Comparison of ENCODE assay signal across 14 mouse cellular contexts in the genomic region with DNA sequence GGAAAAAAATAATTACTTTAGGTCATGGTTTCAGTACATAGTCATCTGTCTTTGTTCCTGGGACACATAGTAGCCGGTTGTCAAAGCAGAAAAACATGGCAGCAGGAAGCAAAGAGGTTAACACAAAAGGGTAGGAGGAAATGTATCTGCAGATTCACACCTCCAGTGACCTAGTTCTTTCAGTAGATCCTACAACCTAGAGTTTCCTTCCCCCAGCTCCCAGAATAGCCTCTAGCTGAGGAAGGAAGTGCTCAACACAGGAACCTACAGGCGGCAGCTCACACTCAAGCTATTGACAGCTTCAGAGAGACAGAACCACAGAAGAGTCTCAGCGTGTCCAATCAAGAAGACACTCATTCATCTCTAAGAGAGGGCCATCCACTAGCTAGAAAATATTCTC. TPM values are rescaled to one million over a fixed set of nuclear protein-coding genes. Genes with fewer than 3 reads are reported as not detected.
A peak's percentile ranks its signal among the peaks of the same experiment; 100 is the strongest.
DNase-seq lines count a peak whose midpoint lies in the region; TF ChIP-seq lines count a peak whose summit lies in the region.
"Had no signal": no experiment of that assay in that cellular context is flagged by ENCODE, and none has a peak within 500 bp of the region (broad histone marks: within the 10 kb centered on the region; RNA-seq: fewer than 3 reads in every experiment).

No protein-coding gene starts in this region.

- H3K27ac ChIP-seq in kidney, adult 2 months (ENCODE audit: insufficient read depth, low read depth, low read length): peak overlapping the region; percentile 83
- 0 out of 2 replicates have a peak overlapping the region, but pooled peaks have one; percentile 1 for H3K27ac ChIP-seq in macrophage
- no peak overlapping the region for H3K27ac ChIP-seq in embryonic facial prominence, embryonic 10.5 days (replicated peaks)
- H3K27ac ChIP-seq: heart, embryonic 13.5 days; intestine, embryonic 15.5 days; midbrain, embryonic 13.5 days had no signal

- H3K79me2 ChIP-seq in macrophage (ENCODE audit: inconsistent target): no peaks in the 10 kb centered on the region

- H3K36me3 ChIP-seq in kidney, adult 2 months (ENCODE audit: control insufficient read depth, insufficient read depth, low read length): no peaks in the 10 kb centered on the region
- no peaks in the 10 kb centered on the region for H3K36me3 ChIP-seq in macrophage (ENCODE audit: inconsistent target)
- H3K36me3 ChIP-seq in embryonic facial prominence, embryonic 10.5 days (replicated peaks): no peaks in the 10 kb centered on the region
- H3K36me3 ChIP-seq: G1E; heart, embryonic 13.5 days; intestine, embryonic 15.5 days; midbrain, embryonic 13.5 days had no signal

- peaks cover 3% of the 10 kb centered on the region; the same call in 1 of the 2 replicates for H3K4me1 ChIP-seq in kidney, adult 2 months (ENCODE audit: control insufficient read depth, insufficient read depth, low read length)
- H3K4me1 ChIP-seq in embryonic facial prominence, embryonic 10.5 days: no peaks in the 10 kb centered on the region
- H3K4me1 ChIP-seq: intestine, embryonic 15.5 days; midbrain, embryonic 13.5 days had no signal

- no peaks in the 10 kb centered on the region for H3K9me3 ChIP-seq in embryonic facial prominence, embryonic 10.5 days
- H3K9me3 ChIP-seq: G1E; heart, embryonic 13.5 days; intestine, embryonic 15.5 days; midbrain, embryonic 13.5 days had no signal

- DNase-seq in kidney, adult 2 months: no peak
- no peak for DNase-seq in kidney, adult 11 months
- peak; percentile 47 for DNase-seq in T-cell, adult 2 months (ENCODE audit: low spot score)
- DNase-seq in thymus, postnatal 10 days (ENCODE audit: low spot score in 2 of 2): peak; percentile 39 to 44
- DNase-seq in embryonic facial prominence, embryonic 10.5 days (ENCODE audit: low spot score): no peak
- DNase-seq in kidney, postnatal 10 days: no peak
- DNase-seq in kidney, postnatal 14 days: no peak
- DNase-seq: embryo, embryonic 11 days; liver, postnatal 0 days had no signal

- TF ChIP-seq CTCF in kidney, adult 2 months (conservative IDR thresholded peaks at IDR 0.05; ENCODE audit: insufficient read depth, insufficient read length, low read depth, low read length): no peak

- no peak for TF ChIP-seq POLR2A in kidney, adult 2 months (IDR thresholded peaks at IDR 0.05; ENCODE audit: low read depth, low read length)

- no peak overlapping the region for H3K4me3 ChIP-seq in kidney, adult 2 months (ENCODE audit: insufficient read depth, low read depth, low read length)
- no peak overlapping the region for H3K4me3 ChIP-seq in macrophage (ENCODE audit: inconsistent target)
- H3K4me3 ChIP-seq in embryonic facial prominence, embryonic 10.5 days: no peak overlapping the region
- H3K4me3 ChIP-seq: heart, embryonic 13.5 days; intestine, embryonic 15.5 days; midbrain, embryonic 13.5 days had no signal

- no peaks in the 10 kb centered on the region for H3K27me3 ChIP-seq in kidney, adult 2 months (replicated peaks; ENCODE audit: control insufficient read depth, insufficient read depth, low read length)
- H3K27me3 ChIP-seq in embryonic facial prominence, embryonic 10.5 days (replicated peaks; ENCODE audit: low read depth, poor library complexity, severe bottlenecking): no peaks in the 10 kb centered on the region
- H3K27me3 ChIP-seq: heart, embryonic 13.5 days; intestine, embryonic 15.5 days; midbrain, embryonic 13.5 days had no signal

- 46% methylated on average over 3 of the region's 3 CpGs for WGBS in kidney, adult 2 months
- 3% methylated on average over 3 of the region's 3 CpGs for WGBS in macrophage (ENCODE audit: missing documents)
- 74% methylated on average over 3 of the region's 3 CpGs for WGBS in embryonic facial prominence, embryonic 10.5 days

RNA-seq across cellular contexts. Expression of gene Crot, which starts 18.2 kb away (rescaled TPM):
- polyA plus RNA-seq in kidney, adult 2 months (2012; rRNA removed): 39.7 and 43.5 TPM in 2 replicates
- 10 to 100 TPM in 20 of 26 experiments, 1 to 10 TPM in 6; 5.7 to 59.4 (median 27.9) TPM for total RNA-seq in macrophage (2018; cell fraction: chromatin; rRNA removed)
- 10 to 100 TPM; 17.5 to 32.2 (median 27.0) TPM for total RNA-seq in macrophage (2018; cell fraction: cytosol; rRNA removed)
- 10 to 100 TPM in 24 of 26 experiments, 1 to 10 TPM in 2; 9.2 to 55.3 (median 20.1) TPM for total RNA-seq in macrophage (2018; cell fraction: nucleus; rRNA removed)
- polyA plus RNA-seq in macrophage (2018): 25.7 to 32.6 TPM (median 28.5 TPM) in 3 replicates
- 36.5 and 37.2 TPM in 2 replicates for polyA plus RNA-seq in embryonic facial prominence, embryonic 10.5 days (2016; fragmentation: Nextera tagmentation; extraction: Ambion mirVana)

Comparison
In these comparisons a context has a peak if more than half of its experiments do, and no peak if none do; other contexts are left out.
1. DNase-seq: peak in T-cell, adult 2 months (single experiment) and thymus, postnatal 10 days (2 of 2); none in kidney, adult 2 months (single experiment), kidney, adult 11 months (single experiment), embryonic facial prominence, embryonic 10.5 days (single experiment), kidney, postnatal 10 days (single experiment) and kidney, postnatal 14 days (single experiment).